Mouse (Mus musculus) MEL (cell line): ENCODE data around the gene Tent2.

Source experiments
- CTCF ChIP-seq, 3 experiments: IDR thresholded peaks in 2 of 3; conservative IDR thresholded peaks in 1 of 3; 2 replicates each; pipeline ENCODE4 v1.5.1; 2011 to 2012; ENCODE audit warnings: low read length in 3 of 3, low read depth in 2 of 3, mild to moderate bottlenecking in 2 of 3, improper control_type of control experiment in 1 of 3, inconsistent platforms in 1 of 3, mixed read lengths in 1 of 3, moderate library complexity in 1 of 3; ENCODE audit not compliant: control insufficient read depth in 1 of 3, insufficient read depth in 1 of 3, poor library complexity in 1 of 3, severe bottlenecking in 1 of 3
- EP300 ChIP-seq, 2 experiments: IDR thresholded peaks; 2 replicates each; pipeline ENCODE4 v1.6.1; 2011; ENCODE audit warnings: improper control_type of control experiment in 2 of 2, low read length in 2 of 2, low read depth in 1 of 2, mild to moderate bottlenecking in 1 of 2
- MXI1 ChIP-seq: IDR thresholded peaks from 2 replicates; pipeline ENCODE4 v1.6.1; 2011; ENCODE audit warnings: mild to moderate bottlenecking, low read depth, low read length, improper control_type of control experiment
- MYB ChIP-seq: IDR thresholded peaks from 2 replicates; pipeline ENCODE4 v1.6.1; 2011; ENCODE audit warnings: mild to moderate bottlenecking, low read depth, low read length, improper control_type of control experiment
- POLR2A ChIP-seq, 2 experiments: IDR thresholded peaks; 2 replicates each; pipeline ENCODE4 v1.6.1; 2011 to 2012; ENCODE audit warnings: low read length in 2 of 2, mild to moderate bottlenecking in 2 of 2, control low read depth in 1 of 2, improper control_type of control experiment in 1 of 2, low read depth in 1 of 2, moderate library complexity in 1 of 2; ENCODE audit not compliant: control insufficient read depth in 1 of 2, insufficient read depth in 1 of 2, poor library complexity in 1 of 2
- TAL1 ChIP-seq: IDR thresholded peaks from 2 replicates; pipeline ENCODE4 v1.6.1; 2012; ENCODE audit warnings: mild to moderate bottlenecking, inconsistent platforms, low read length, moderate library complexity, mixed read lengths
- USF1 ChIP-seq: IDR thresholded peaks from 2 replicates; pipeline ENCODE4 v1.6.1; 2014; ENCODE audit warnings: low read depth, mild to moderate bottlenecking, inconsistent platforms, low read length, improper control_type of control experiment, moderate library complexity

DNA sequence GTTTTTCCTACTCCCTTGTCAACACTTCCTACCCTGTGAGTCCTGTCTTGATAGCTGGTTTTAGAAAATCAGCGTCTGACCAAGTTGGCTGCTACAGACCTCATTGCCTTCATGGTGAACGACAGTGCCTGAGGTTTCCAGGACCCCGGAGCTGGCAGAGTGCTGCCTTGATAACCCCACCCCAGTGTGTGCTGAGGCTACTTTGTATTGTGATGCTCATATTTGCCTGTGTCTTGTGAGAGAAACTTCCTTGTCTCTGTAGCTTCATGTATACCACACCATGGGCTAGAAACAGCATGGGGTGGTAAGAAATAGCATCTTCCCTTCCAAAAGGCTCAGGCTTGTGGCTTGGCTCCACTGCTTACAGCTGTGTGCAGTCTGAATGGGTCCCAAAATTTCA is 61.5 kb downstream of the Tent2 start:
- TF ChIP-seq EP300 (IDR thresholded peaks at IDR 0.05; ENCODE audit: low read depth in 1 of 2, low read length in 2 of 2), result no peak
- TF ChIP-seq CTCF (IDR thresholded peaks at IDR 0.05 in 2 of 3, conservative IDR thresholded peaks at IDR 0.05 in 1 of 3; ENCODE audit: control insufficient read depth in 1 of 3, insufficient read depth in 1 of 3, low read depth in 2 of 3, low read length in 3 of 3, poor library complexity in 1 of 3, severe bottlenecking in 1 of 3), result no peak
- TF ChIP-seq POLR2A (IDR thresholded peaks at IDR 0.05; ENCODE audit: control insufficient read depth in 1 of 2, insufficient read depth in 1 of 2, low read depth in 1 of 2, low read length in 2 of 2, poor library complexity in 1 of 2), result no peak
- no peak for TF ChIP-seq TAL1
- TF ChIP-seq USF1, result no peak
- TF ChIP-seq MXI1, result no peak
- no peak for TF ChIP-seq MYB
